Mouse (Mus musculus) spleen, adult 2 months (tissue): Measurements from ENCODE around the gene Gm49325.

Experiments
- CTCF ChIP-seq: fragments of 200-500 bp; IDR thresholded peaks from 2 replicates; pipeline ENCODE4 v1.5.1; 2011; ENCODE audit warnings: mild to moderate bottlenecking, inconsistent platforms; ENCODE audit not compliant: insufficient read depth, insufficient read length, insufficient replicate concordance; ENCODE audit errors: extremely low read depth
- POLR2A ChIP-seq: fragments of 200-500 bp; IDR thresholded peaks from 2 replicates; pipeline ENCODE4 v1.6.1; 2011; ENCODE audit warnings: low read depth, low read length, inconsistent platforms

DNA sequence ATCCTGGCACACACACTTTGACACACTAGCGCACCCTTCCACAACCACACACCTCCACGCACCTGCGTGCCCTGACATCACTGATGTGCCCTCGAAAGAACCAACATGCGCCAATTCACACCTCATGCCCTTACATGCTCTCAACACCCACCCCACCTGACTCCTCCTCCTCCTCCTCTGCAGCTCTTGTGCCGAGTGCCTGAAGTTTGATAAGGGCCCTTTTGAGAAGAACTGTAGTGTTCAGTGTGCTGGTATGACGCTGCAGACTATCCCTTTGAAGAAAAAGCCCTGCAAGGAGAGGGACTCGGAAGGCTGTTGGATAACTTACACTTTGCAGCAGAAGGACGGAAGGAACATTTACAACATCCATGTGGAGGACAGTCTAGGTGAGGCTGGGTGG lies 45.2 kb upstream of the Gm49325 start:
- TF ChIP-seq CTCF (no peak), POLR2A (no peak)
